Mouse (Mus musculus): Measurements from ENCODE around the gene Htr6.

DNA sequence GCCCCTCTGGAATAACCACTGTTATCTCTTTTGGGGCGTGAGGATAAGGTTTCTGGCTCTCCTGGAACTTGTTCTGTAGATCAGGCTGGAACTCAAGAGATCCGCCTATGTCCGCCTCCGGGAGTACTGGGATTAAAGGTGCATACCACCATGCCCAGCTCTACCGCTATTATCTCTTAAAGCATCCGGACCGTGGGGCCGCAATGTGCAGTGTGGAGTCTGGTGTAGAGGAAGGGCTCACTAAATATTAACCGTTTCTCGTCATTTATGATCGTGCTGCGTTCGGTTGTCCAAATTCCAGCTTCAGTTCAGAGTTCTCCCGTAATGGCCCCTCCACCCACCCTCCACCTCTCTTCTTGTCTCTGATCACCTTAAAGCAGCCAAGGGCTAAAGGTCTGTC is 57.0 kb downstream of the Htr6 start:
- TF ChIP-seq FLI1 (IDR thresholded peaks at IDR 0.05; ENCODE audit: low read length): no peak
- TF ChIP-seq GATA1 (IDR thresholded peaks at IDR 0.05; ENCODE audit: borderline replicate concordance, low read length): no peak

Data from megakaryocyte, embryonic 14.5 days (primary cell).